Mouse (Mus musculus) neutrophil, adult 83 days (primary cell): ENCODE data around the gene Olfr1164. TPM values are rescaled to one million over a fixed set of nuclear protein-coding genes. Genes with fewer than 3 reads are reported as not detected.

Experiments used
- total RNA-seq, 2 experiments: library from RNA; stranded (reverse); gene quantifications; one replicate each; pipeline ENCODE4 v1.2.4; 2023

The Olfr1164 gene
- total RNA-seq, result not detected

DNA sequence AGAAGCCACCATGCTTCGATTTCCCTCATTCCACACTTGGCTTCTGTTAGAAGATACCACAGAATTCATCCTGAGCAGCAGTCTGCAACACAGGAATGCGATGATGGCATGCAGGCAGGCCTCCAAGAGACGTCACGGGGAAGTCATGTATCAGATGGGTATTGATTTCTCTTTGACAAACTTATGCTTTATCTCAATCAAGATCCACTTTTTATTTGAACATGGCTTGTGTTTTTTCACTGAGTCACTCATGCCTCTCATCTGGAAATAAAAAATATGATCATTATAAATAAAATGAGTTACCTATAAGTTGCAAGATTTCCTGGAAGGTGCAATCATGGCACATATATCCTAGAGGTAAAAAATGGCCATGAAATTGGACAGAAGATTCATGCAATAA, at the start of gene Olfr1164:
TSS of gene Olfr1164 (minus strand) at position 101 of the 400 bp plus-strand sequence.

DNA sequence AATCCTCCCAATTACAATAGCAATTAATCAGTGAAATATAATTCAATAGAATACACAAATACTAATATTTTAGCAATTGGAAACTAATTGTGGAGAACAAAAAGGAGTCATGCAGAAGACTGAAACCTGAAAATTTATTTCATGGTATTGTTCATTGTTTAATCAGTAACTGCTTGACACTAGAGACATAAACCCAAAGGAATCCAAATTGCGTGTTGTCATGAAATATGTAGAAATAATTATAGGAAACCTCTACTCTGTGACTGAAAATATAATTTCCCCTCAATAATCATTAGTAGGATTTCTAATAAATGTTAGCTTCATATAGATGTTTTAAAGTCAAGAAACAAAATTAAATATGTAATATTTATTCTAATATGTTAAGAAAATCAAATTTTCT, 34.4 kb upstream of the Olfr1164 start, which contains the start of gene Olfr1166:
TSS of gene Olfr1166 (minus strand) at position 101 of the 400 bp plus-strand sequence.

DNA sequence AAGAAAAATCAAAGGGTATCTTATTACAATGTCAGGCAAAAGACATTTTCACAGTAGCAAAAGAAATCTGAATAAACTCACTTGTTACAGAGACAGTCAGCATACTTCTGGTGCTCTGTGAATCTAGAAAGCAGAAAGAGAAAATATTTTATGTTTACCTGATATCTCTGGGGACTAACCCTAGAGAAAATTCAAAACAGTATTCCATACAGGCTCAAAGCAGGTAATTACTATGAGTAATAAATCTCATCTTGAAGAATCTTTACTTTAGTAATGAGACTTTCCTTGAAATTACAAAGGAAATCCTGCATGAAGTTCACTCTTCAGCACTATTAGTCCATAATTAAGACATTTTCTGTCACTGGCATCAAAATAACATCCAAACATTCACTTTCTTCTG, 22.0 kb downstream of the Olfr1164 start, which contains the start of gene Olfr1163:
TSS of gene Olfr1163 (minus strand) at position 101 of the 400 bp plus-strand sequence.

DNA sequence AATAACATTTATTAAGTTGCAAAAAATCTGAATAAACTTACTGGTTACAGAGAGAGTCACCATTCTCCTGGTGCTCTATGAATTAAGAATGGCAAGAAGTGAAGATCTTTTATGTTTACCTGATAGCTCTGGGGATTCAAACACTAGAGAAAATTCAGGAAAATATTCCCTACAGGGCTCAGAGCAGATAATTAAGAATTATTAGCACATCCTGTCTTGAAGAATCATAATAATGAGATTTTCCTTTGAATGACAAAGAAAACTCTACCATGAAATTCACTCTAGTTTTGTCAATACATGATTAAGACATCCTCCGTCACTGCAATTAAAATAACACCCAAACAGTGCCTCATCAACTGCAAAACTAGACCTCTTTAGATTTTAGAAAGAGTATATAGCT, 42.7 kb downstream of the Olfr1164 start, which contains the start of gene Olfr1162:
TSS of gene Olfr1162 (minus strand) at position 101 of the 400 bp plus-strand sequence.

Other genes starting within 250 kb of the Olfr1164 start
- not detected for gene Olfr1150-ps1, start 250.0 kb downstream of the Olfr1164 start, total RNA-seq
- not detected for gene Olfr1151, start 238.1 kb downstream of the Olfr1164 start, total RNA-seq
- not detected for gene Olfr1152, start 227.5 kb downstream of the Olfr1164 start, total RNA-seq
- gene Olfr1153, start 199.0 kb downstream of the Olfr1164 start, total RNA-seq, result not detected
- not detected for gene Olfr1154, start 188.8 kb downstream of the Olfr1164 start, total RNA-seq
- not detected for gene Olfr1155, start 148.8 kb downstream of the Olfr1164 start, total RNA-seq
- gene Olfr1156, start 140.9 kb downstream of the Olfr1164 start, total RNA-seq, result not detected
- not detected for gene Olfr1157, start 125.7 kb downstream of the Olfr1164 start, total RNA-seq
- gene Olfr74, start 119.3 kb downstream of the Olfr1164 start, total RNA-seq, result not detected
- not detected for gene Olfr1158, start 103.9 kb downstream of the Olfr1164 start, total RNA-seq
- gene Olfr1160, start 85.7 kb downstream of the Olfr1164 start, total RNA-seq, result not detected
- gene Olfr1161, start 71.2 kb downstream of the Olfr1164 start, total RNA-seq, result not detected
- gene Olfr73, start 56.3 kb downstream of the Olfr1164 start, total RNA-seq, result not detected
- not detected for gene Olfr1162, start 42.8 kb downstream of the Olfr1164 start, total RNA-seq
- gene Olfr1163, start 22.1 kb downstream of the Olfr1164 start, total RNA-seq, result not detected
- gene Olfr1166, start 34.3 kb upstream of the Olfr1164 start, total RNA-seq, result not detected
- not detected for gene Olfr1167, start 61.2 kb upstream of the Olfr1164 start, total RNA-seq
- not detected for gene Olfr1168, start 87.9 kb upstream of the Olfr1164 start, total RNA-seq
- not detected for gene Olfr1170, start 134.4 kb upstream of the Olfr1164 start, total RNA-seq
- gene Olfr1173, start 185.9 kb upstream of the Olfr1164 start, total RNA-seq, result not detected
- gene Olfr1174-ps, start 221.2 kb upstream of the Olfr1164 start, total RNA-seq, result not detected
- gene Olfr1175-ps, start 233.2 kb upstream of the Olfr1164 start, total RNA-seq, result not detected
- gene Olfr1176, start 242.8 kb upstream of the Olfr1164 start, total RNA-seq, result not detected